Mouse (Mus musculus) urinary bladder, postnatal 10 days (tissue): ENCODE measurements around the gene Ppp1r35.

Experiments
- DNase-seq: peaks from one replicate; pipeline ENCODE4 v3.0.0; 2022; ENCODE audit warnings: low spot score

The Ppp1r35 gene

GRCm38 (mm10) chr5:137782776-137783522, 4.3 kb downstream of the Ppp1r35 start:
- no peak for DNase-seq

GRCm38 (mm10) chr5:137783901-137784540, 5.4 kb downstream of the Ppp1r35 start:
- DNase-seq, result no peak

GRCm38 (mm10) chr5:137784546-137784945, 5.9 kb downstream of the Ppp1r35 start:
- no peak for DNase-seq

DNA sequence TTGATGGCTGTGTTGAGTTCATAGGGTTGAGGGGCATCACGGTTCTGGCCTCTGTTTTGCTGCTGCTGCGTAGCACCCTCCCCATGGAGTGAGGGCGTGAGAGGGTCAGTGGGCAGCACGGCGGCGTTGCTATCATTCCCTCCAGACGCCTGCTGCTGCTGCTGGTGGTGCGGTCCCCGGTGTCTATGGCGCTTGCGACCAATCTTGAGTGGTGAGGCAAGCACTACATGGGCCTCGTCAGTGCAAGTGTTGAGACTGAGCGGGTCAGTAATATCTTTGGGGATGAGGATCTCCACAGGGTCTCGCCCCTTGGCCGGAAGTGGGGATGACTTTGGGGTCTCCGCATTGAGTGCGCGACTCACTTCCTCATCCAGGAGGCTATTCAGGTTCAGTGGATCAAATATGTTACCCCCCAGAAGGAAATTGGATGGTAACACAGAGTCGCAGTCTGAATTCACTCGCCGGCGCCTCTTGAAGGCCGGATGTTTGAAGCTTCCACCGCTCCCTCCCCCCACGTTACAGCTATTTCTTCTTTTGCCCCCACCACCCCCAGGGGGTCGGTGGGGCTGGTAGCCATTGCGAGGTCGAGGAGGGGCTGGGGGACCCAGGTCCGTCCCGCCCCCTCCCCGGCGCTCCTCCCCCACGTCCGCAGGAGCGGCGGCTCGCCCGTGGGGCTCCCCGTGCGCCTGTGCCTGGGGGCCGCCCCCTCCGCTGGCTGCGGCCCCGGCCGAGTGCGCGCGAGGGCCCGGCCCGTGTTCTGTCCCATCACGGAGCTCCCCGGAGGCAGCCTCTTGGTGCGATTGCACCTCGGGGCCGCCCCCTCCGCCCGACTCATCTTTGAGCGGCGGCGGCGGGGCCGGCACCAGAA, 6.7 kb downstream of the Ppp1r35 start:
- no peak for DNase-seq

GRCm38 (mm10) chr5:137786109-137786942, 7.7 kb downstream of the Ppp1r35 start:
- DNase-seq, result peak; percentile 94

GRCm38 (mm10) chr5:137787151-137787928, 8.7 kb downstream of the Ppp1r35 start, which contains the start of the genes Mepce and Zcwpw1:
Mepce (minus strand) TSS chr5:137787655.
Zcwpw1 (plus strand) TSS chr5:137787798.
- peak; percentile 79 for DNase-seq

- no peak for DNase-seq
These were observed 9.5 kb downstream of the Ppp1r35 start for GRCm38 (mm10) chr5:137788171-137788570.

DNA sequence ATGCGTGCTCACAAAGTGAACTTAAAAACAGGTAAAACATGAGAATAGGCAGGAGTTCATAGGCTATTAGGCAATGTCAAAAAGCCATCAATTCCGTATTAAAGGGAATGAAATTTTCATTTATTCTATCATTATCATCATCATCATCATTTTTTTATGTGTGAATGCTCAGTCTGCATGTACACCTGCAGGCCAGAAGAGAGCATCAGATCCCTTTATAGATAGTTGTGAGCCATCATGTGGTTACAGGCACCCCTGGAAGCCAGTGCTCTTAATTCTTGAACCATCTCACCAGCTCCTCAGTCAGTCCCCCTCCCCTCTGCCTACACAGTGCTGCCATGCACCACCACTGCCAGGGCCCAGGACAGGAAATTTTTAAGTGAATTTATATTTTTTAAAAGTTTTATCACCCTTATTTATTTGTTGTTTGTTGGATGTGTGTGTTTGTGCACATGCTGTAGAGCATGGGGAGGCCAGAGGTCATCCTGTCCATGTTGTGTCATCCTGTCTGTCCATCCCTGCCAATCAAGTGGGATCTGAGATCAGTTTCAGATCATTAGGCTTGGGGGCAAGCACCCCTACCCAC, 10.4 kb downstream of the Ppp1r35 start:
- DNase-seq, result no peak

DNA sequence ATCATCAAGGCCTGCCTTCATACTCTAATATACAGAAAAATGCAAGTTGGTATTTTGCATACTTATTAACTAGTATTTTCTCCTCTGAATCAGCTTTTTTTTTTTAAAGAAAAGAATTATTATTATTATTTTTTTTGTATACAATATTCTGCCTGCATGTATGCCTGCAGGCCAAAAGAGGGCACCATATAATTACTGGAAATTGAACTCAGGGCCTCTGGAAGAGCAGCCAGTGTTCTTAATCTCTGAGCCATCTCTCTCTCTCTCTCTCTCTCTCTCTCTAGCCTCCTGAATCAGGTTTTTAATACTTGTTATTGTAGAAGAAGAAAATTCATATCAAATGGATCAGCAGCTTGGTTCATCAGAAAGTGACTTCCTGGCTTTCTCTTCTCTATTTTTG, 12.9 kb downstream of the Ppp1r35 start:
- no peak for DNase-seq

DNA sequence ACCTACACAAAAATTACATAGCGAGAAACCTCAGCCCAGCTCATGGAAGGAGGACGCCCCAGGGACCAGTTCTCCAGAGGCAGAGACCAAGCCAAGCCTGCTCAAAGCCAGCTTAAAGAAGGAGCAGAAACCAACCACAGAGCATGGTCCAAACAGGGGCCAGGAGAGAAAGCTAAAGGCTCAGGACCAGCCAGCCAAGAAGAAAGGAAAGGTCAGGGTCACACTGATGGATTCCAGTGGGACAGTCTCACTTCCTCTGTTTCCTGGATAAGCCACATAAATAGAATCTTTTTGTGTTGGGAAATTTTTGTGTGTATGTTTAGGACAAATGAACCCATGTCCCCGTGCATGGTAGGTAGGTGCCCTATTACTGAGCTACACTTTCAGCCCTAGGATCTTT, 18.0 kb downstream of the Ppp1r35 start:
- no peak for DNase-seq

DNA sequence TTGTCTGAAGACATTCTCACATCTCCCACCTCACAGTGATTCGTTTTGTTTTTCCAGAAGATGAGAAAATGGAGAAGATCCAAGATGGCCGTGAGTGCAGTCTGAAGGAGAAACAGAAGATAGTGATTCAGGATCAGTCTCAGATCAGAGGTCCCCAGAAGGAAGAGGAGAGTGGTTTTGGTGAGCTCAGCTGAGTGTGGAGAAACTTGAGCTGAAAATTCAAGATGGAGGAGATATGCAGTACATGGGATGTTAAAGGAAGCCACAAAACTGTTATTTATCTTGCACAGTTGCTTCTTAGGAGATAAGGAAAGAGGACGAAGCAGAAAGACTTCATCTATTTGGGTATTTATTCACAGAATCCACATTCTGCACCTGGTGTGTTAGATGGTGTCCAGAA, 22.3 kb downstream of the Ppp1r35 start:
- DNase-seq, result no peak

GRCm38 (mm10) chr5:137806158-137806557, 27.5 kb downstream of the Ppp1r35 start:
- DNase-seq, result no peak

DNA sequence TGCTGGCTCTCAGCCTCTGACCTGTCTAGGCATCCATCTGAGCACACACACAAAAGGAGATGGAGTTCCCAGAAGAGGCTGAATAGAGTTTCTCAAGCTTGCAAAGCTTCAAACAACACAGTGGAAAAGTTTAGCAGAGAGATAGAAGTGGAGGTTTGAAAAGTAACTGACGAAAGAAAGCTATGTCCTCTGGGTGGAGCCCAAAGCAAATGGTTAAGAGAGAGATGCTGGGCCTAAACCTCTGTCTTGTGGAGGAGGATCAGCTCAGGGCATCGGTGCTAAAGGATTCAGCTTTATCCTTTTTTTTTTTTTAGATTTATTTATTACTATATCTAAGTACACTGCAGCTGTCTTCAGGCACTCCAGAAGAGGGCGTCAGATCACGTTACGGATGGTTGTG, 29.7 kb downstream of the Ppp1r35 start:
- DNase-seq, result no peak

GRCm38 (mm10) chr5:137817466-137818222, 39.0 kb downstream of the Ppp1r35 start:
- DNase-seq, result no peak

DNA sequence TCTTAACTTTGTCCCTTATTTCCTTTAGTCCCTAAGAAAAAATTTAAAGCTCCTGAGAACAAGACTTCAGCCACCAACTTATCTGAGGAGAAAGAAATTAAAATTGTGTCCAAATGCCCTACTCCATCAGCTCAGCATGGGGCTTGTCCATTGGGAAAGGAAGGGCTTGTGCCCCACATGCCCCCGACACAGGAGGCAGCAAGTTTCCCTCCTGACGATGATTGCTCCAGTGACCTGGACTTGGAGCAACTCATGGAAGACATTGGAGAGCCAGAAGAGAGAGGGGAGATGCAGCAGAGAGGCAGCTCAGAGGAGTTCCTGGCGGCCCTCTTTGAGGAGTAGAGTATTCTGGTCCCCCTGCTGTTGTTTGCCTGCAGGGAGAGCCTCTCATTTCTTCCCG, 43.5 kb downstream of the Ppp1r35 start:
- no peak for DNase-seq

DNA sequence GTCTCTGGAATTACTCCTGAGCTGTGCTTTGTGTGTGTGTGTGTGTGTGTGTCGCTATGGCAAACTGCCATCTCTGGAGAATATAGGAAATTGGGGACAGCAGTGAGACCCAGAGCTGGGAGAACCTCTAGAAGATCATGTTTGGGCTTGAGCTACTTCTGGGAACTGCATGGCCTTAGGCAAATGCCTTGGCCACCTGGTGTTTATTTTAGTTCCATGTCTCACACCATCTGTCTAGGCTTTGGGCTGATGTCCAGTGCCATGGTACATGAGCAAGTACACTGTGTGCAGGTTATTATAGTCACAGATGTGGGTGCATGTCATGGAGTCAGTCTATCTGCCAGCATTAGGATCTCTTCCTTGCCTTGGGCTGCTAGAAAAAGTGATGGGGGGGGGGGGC, 44.0 kb downstream of the Ppp1r35 start:
- DNase-seq, result no peak

DNA sequence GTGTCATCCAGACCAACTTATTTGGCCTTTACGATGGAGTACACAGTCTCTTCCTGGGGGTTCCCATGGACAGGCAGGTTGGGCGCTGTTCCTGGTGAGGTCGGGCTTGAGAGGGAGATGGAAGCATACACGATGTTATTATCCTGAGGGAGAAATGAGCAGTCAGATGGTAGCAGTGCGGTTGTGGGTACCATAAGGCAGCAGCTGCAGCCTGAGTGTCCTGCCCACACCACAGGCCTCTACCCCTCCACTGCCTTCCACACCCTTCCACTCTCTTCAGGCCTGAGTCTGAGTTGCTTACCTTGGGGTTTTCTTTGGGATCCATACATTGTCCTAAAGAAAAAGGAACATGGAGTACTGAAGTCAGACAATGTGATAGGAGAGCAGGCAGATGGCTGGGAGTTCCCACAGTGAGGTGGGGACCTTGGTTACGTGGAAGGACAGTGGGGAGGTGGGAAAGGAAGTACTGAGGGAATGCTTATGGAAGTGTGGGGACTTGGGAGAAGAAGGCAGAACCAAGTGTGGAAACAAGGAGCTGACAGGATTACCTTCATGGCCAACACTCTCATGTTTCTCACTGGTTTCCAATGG, 44.9 kb downstream of the Ppp1r35 start:
- DNase-seq, result no peak

DNA sequence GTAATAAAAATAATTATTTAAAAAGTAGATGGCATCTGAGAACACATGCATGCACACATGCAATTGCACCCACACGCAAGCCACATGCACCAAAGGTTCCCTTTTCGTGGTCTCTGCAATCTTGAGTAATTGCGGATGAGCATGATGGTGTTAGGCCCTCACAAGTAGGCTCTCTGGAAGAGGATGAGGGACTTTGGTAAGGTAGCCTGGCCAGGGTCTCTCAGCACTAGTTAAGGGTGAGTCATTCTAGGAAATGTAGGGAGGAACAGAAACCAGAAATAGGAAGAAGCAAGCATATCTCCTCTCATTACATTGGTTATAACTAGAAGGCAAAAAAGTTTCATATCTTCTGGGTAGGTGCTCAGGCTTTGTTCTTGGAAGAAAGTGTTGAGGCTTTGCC, 46.4 kb downstream of the Ppp1r35 start:
- DNase-seq, result no peak

DNA sequence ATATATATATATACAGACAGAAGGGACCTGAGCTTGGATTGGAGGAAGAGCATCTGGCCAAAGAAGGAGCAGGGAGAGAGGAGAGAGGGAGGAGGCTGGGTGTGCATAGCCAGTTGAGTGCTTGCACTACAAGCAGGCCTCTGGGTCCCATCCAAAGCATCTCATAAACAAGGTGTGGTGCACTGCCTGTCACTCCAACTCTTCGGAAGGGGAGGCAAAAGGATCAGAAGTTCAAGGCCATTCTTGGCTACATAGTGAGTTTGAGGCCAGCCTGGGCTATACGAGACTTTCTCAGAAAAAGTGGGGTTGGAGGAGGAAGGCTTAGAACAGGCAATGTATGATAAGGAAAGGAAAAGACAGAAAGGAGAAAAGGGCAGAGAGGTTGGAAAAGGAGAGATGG, 47.3 kb downstream of the Ppp1r35 start:
- DNase-seq, result no peak
